Mouse (Mus musculus) myocyte (in vitro differentiated cells): ENCODE measurements at regions not wholly inside any gene's neighbourhood (a gene's known extent, or its start where the extent isn't known, plus 50 kb on each side); places are given as distances from the start of the nearest gene placed in this dataset.

Experiments
- H3K27me3 ChIP-seq: one replicate; pipeline ENCODE4 v1.6.1; 2011; ENCODE audit not compliant: control insufficient read depth, insufficient read depth, insufficient read length
- H3K36me3 ChIP-seq: one replicate; pipeline ENCODE4 v1.6.1; 2011; ENCODE audit not compliant: control insufficient read depth, insufficient read depth
- H3K4me2 ChIP-seq: one replicate; pipeline ENCODE4 v1.6.1; 2011; ENCODE audit warnings: low read depth, control low read depth
- H3K4me3 ChIP-seq: one replicate; pipeline ENCODE4 v1.5.1; 2011; ENCODE audit warnings: mild to moderate bottlenecking, control low read depth, moderate library complexity
- H3K79me2 ChIP-seq: one replicate; pipeline ENCODE4 v1.6.1; 2011; ENCODE audit not compliant: control insufficient read depth, insufficient read depth
- H3ac ChIP-seq: one replicate; pipeline ENCODE4 v1.6.1; 2011; ENCODE audit not compliant: control insufficient read depth, insufficient read length
- CEBPB ChIP-seq: IDR thresholded peaks from 2 replicates; pipeline ENCODE4 v1.6.1; 2011; ENCODE audit warnings: mild to moderate bottlenecking, moderate library complexity; ENCODE audit not compliant: poor library complexity, insufficient read depth, severe bottlenecking
- E2F4 ChIP-seq: IDR thresholded peaks from one replicate; pipeline ENCODE4 v1.6.1; 2011; ENCODE audit warnings: mild to moderate bottlenecking, control low read depth, moderate library complexity; ENCODE audit not compliant: insufficient read depth
- MAX ChIP-seq: IDR thresholded peaks from one replicate; pipeline ENCODE4 v1.6.1; 2011; ENCODE audit warnings: low read depth, mild to moderate bottlenecking, control low read depth
- MYOD1 ChIP-seq, 3 experiments: IDR thresholded peaks; one replicate each; pipeline ENCODE4 v1.6.1; 2011; ENCODE audit warnings: control low read depth in 2 of 3, low read depth in 2 of 3, mild to moderate bottlenecking in 2 of 3, moderate library complexity in 1 of 3; ENCODE audit not compliant: insufficient read length in 2 of 3, control insufficient read depth in 1 of 3
- MYOG ChIP-seq, 3 experiments: IDR thresholded peaks; one replicate each; pipeline ENCODE4 v1.6.1; 2011; ENCODE audit warnings: control low read depth in 2 of 3, low read depth in 2 of 3, mild to moderate bottlenecking in 2 of 3; ENCODE audit not compliant: insufficient read length in 2 of 3, control insufficient read depth in 1 of 3, insufficient read depth in 1 of 3
- POLR2A ChIP-seq: IDR thresholded peaks from one replicate; pipeline ENCODE4 v1.6.1; 2011; ENCODE audit warnings: low read depth, mild to moderate bottlenecking, control low read depth, moderate library complexity; ENCODE audit not compliant: insufficient read length
- POLR2AphosphoS2 ChIP-seq: IDR thresholded peaks from one replicate; pipeline ENCODE4 v1.6.1; 2011; ENCODE audit warnings: low read depth, control low read depth; ENCODE audit not compliant: insufficient read length
- REST ChIP-seq: IDR thresholded peaks from one replicate; pipeline ENCODE4 v1.6.1; 2011; ENCODE audit warnings: mild to moderate bottlenecking, control low read depth, moderate library complexity; ENCODE audit not compliant: insufficient read depth, insufficient read length
- SRF ChIP-seq: IDR thresholded peaks from one replicate; pipeline ENCODE4 v1.6.1; 2011; ENCODE audit warnings: low read depth; ENCODE audit not compliant: control insufficient read depth, insufficient read length
- TCF12 ChIP-seq: IDR thresholded peaks from one replicate; pipeline ENCODE4 v1.6.1; 2011; ENCODE audit warnings: mild to moderate bottlenecking, control low read depth; ENCODE audit not compliant: poor library complexity, insufficient read depth, severe bottlenecking
- TCF3 ChIP-seq: IDR thresholded peaks from one replicate; pipeline ENCODE4 v1.6.1; 2011; ENCODE audit warnings: low read depth, control low read depth; ENCODE audit not compliant: insufficient read length
- USF1 ChIP-seq: IDR thresholded peaks from one replicate; pipeline ENCODE4 v1.6.1; 2011; ENCODE audit warnings: low read depth, mild to moderate bottlenecking, control low read depth, moderate library complexity

DNA sequence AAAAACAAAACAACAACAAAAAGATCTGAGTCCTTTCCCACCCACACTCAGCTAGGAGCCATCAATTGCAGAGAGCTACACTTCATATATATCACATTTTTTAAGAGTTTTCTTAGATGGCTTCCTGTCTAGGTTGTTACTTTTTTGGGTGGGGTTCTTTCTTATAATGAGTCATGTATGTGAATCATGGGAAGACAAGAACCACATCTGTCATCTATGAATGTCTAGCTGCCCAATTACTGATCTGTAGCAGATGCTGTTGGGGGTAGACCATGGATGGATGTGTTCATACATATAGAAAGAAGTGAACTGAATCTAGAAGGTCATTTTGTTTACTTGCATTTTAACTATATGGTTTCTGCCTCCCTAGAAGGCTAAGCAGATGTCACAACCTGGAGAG lies 215.4 kb upstream of the Pard3b start:
- TF ChIP-seq E2F4 (no peak), TCF3 (no peak), POLR2AphosphoS2 (no peak), TCF12 (no peak)
- H3ac ChIP-seq, result no peak overlapping the region
- no peaks in the 10 kb centered on the region for H3K36me3 ChIP-seq
- H3K4me3 ChIP-seq, result no peak overlapping the region
- no peak overlapping the region for H3K4me2 ChIP-seq
- no peaks in the 10 kb centered on the region for H3K27me3 ChIP-seq
- no peaks in the 10 kb centered on the region for H3K79me2 ChIP-seq

DNA sequence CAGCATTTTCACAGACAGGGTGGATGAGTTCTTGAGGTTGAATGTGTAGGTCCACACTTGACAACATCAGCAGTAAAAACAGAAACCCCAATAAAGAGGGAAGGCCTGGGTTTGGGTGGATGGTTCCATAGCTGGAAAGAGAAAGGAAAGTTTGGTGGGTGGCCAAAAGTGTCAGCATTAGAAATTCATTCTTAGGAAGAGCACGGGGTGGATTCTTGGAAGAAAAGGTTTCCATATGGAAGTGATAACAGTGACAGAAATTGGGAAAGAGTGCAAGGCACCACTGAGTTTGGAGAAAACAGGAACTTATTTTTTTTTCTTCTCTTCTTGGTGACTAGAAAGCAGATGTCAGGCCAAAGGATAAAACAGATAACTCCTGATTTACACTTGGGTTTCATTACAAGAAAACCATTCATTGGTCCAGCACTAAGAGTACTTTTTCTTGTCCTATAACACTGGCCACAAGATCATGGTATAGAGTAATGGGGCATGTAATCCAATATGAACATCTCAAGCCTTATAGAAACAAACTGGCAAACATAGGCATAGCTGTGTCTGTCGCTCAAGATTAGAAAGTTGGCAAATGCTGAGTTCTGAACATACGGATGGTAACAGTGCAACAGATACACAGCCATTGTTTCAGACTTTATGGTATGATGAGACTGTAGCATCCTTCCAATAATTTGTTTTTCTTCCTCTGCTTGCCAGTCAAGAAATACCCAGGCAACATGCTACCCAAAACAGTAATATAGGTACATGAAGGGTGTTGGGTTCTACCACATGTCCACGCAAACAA lies 209.7 kb upstream of the Pard3b start:
- Histone ChIP-seq H3K79me2 (no peaks in the 10 kb centered on the region), H3K4me2 (no peak overlapping the region), H3K36me3 (no peaks in the 10 kb centered on the region), H3K4me3 (no peak overlapping the region), H3K27me3 (no peaks in the 10 kb centered on the region), H3ac (no peak overlapping the region)
- TF ChIP-seq MYOD1 (IDR thresholded peaks at IDR 0.05; ENCODE audit: control insufficient read depth in 1 of 3, insufficient read length in 2 of 3, low read depth in 2 of 3), result no peak
- TF ChIP-seq SRF, result no peak

DNA sequence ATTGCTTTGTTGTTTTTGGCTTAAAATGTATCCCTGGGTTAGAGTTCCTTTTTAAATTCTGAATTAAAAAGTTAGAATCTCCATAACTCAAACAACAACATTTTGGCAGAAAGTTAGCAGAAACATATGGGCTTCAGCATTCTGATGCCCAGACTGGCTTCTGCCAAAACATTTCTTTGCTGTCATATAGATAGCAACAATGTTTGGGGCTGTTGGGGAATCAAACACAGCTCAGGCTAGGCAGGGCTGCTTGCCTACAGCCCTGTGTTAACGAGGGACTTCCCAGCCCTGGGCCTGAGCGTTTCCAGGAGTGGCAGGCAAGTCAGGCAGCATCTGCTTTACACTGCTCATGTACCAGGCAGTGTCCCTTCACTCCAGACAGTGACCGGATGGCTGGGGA lies 201.0 kb upstream of the Pard3b start:
- Histone ChIP-seq H3ac (no peak overlapping the region), H3K36me3 (no peaks in the 10 kb centered on the region), H3K79me2 (no peaks in the 10 kb centered on the region), H3K4me3 (no peak overlapping the region), H3K4me2 (no peak overlapping the region), H3K27me3 (no peaks in the 10 kb centered on the region)
- TF ChIP-seq REST, result no peak
- TF ChIP-seq USF1, result no peak
- TF ChIP-seq MYOG (IDR thresholded peaks at IDR 0.05; ENCODE audit: control insufficient read depth in 1 of 3, insufficient read depth in 1 of 3, insufficient read length in 2 of 3, low read depth in 2 of 3), result no peak
- TF ChIP-seq POLR2AphosphoS2, result no peak
- TF ChIP-seq CEBPB, result no peak
- no peak for TF ChIP-seq MAX
- TF ChIP-seq TCF3, result no peak
- no peak for TF ChIP-seq SRF
- TF ChIP-seq TCF12, result no peak
- TF ChIP-seq POLR2A, result no peak
- TF ChIP-seq E2F4, result no peak
- no peak for TF ChIP-seq MYOD1 (IDR thresholded peaks at IDR 0.05; ENCODE audit: control insufficient read depth in 1 of 3, insufficient read length in 2 of 3, low read depth in 2 of 3)

DNA sequence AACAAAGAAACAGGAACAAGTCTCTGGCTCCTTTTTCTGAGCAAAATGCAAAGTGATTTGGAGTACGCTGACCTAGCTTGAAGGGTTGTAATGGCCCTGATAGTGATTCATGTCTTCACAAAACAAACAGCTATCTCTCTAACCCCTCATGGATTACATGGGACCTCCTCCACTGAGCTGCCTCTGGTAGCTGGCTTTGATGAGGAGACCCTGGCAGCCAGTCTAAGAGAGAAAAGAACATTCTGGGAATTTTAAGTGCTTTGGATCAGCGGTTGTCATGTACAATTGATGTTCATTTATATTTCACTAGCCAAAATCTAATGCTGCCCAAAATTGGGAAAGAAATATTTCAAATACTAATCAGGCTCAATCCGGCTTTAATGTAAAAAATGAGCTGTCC lies 177.2 kb upstream of the Pard3b start:
- Histone ChIP-seq H3ac (no peak overlapping the region), H3K79me2 (no peaks in the 10 kb centered on the region), H3K4me3 (no peak overlapping the region), H3K36me3 (no peaks in the 10 kb centered on the region), H3K4me2 (no peak overlapping the region), H3K27me3 (no peaks in the 10 kb centered on the region)
- TF ChIP-seq MYOD1 (IDR thresholded peaks at IDR 0.05; ENCODE audit: control insufficient read depth in 1 of 3, insufficient read length in 2 of 3, low read depth in 2 of 3) (no peak), TCF12 (no peak), REST (no peak)

DNA sequence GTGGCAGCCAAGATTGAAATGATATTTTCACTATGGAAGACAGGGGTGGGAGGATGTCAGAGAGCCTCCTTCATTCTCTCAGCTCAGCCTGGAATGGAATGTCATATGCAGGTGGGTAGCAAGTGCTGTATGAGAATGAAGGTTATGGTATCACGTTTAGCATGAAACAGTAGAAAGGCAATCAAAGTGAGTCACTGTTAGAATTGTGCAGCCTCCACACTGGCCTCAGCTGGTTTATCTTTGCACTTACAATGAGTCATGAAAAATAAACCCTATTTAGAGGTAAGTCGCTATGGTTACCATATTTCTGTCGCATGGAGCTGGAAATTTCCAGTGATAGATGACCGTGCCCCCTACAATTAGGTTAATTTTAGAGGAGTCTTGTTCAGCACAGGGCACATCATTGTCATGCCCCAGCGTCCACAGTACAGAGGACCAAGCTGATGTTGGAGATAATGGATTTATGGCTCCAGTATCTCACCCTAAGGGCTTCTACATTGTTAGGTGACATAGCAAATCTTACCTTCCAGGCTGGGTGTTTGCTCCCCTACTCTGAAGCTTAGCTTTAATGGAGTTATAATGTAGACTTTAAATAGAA lies 167.9 kb upstream of the Pard3b start:
- Histone ChIP-seq H3K79me2 (no peaks in the 10 kb centered on the region), H3K4me2 (no peak overlapping the region), H3K4me3 (no peak overlapping the region), H3ac (no peak overlapping the region), H3K36me3 (no peaks in the 10 kb centered on the region), H3K27me3 (no peaks in the 10 kb centered on the region)
- TF ChIP-seq MAX (no peak), POLR2AphosphoS2 (no peak), TCF12 (no peak), POLR2A (no peak), MYOD1 (IDR thresholded peaks at IDR 0.05; ENCODE audit: control insufficient read depth in 1 of 3, insufficient read length in 2 of 3, low read depth in 2 of 3) (no peak), E2F4 (no peak), TCF3 (no peak), USF1 (no peak), SRF (no peak), CEBPB (no peak), MYOG (IDR thresholded peaks at IDR 0.05; ENCODE audit: control insufficient read depth in 1 of 3, insufficient read depth in 1 of 3, insufficient read length in 2 of 3, low read depth in 2 of 3) (no peak), REST (no peak)
